ENCODE assay signal across 18 mouse cellular contexts in genomic region chr11:3318286-3318685, GRCm38 (mm10).
"Had no signal": no experiment of that assay in that cellular context is flagged by ENCODE, and none has a peak within 500 bp of the region (broad histone marks: within the 10 kb centered on the region; RNA-seq: fewer than 3 reads in every experiment).

No protein-coding gene starts in this region.

- DNase-seq: lung, embryonic 14.5 days; lung, postnatal 10 days; lung, postnatal 4 days; midbrain, embryonic 14.5 days; retina, postnatal 1 day; right cerebral cortex, adult 18-20 months; right cerebral cortex, postnatal 14 days; thymus, adult 2 months; thymus, postnatal 25 days; thymus, postnatal 4 days had no signal

- H3K27ac ChIP-seq: midbrain, embryonic 10.5 days; midbrain, embryonic 12.5 days; neural tube, embryonic 13.5 days; neural tube, embryonic 15.5 days; stomach, embryonic 15.5 days; stomach, postnatal 0 days had no signal

- H3K27me3 ChIP-seq: midbrain, embryonic 12.5 days; neural tube, embryonic 13.5 days; neural tube, embryonic 15.5 days; stomach, embryonic 15.5 days had no signal

- ATAC-seq: midbrain, embryonic 16.5 days had no signal

- H3K4me3 ChIP-seq: midbrain, embryonic 10.5 days; midbrain, embryonic 12.5 days; myocyte; neural tube, embryonic 13.5 days; neural tube, embryonic 15.5 days; stomach, embryonic 15.5 days had no signal
